Mouse (Mus musculus) right cerebral cortex, adult 2 months (tissue): Measurements from ENCODE around the gene Mpc2.
A peak's percentile ranks its signal among the peaks of the same experiment; 100 is the strongest.

Experiments
- DNase-seq, 2 experiments: peaks; one replicate each; pipeline ENCODE4 v3.0.0; 2021 to 2022; ENCODE audit warnings: low spot score in 2 of 2

Gene Mpc2

DNA sequence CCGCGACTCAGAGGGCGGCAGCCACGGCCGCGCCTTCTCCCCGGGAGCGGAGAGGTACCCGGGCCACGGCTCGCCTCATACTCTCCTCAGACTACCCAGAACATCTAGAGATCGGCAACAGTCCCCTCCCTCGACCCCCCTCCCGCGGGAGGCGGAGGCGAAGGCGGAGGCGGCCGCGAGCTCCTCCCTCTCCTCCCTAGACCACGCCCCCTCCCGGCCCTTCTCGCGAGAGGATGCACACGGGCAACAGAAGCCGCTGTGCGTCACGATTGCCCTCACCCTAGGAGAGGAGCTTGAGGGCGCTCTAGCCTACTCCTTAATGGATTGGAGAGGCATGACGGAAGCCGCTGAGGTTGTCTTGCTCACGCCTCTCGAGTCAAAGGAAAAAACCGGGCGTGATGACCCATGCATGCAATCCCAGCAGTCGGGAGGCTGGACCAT lies at the start of gene Mpc2, which contains the start of gene Dcaf6:
Gene Mpc2, plus strand, starts transcription at position 278 of the 441 bp plus-strand sequence.
Gene Dcaf6, minus strand, starts transcription at position 116 of the 441 bp plus-strand sequence.
- DNase-seq, result peak; percentile 99 to 100

DNA sequence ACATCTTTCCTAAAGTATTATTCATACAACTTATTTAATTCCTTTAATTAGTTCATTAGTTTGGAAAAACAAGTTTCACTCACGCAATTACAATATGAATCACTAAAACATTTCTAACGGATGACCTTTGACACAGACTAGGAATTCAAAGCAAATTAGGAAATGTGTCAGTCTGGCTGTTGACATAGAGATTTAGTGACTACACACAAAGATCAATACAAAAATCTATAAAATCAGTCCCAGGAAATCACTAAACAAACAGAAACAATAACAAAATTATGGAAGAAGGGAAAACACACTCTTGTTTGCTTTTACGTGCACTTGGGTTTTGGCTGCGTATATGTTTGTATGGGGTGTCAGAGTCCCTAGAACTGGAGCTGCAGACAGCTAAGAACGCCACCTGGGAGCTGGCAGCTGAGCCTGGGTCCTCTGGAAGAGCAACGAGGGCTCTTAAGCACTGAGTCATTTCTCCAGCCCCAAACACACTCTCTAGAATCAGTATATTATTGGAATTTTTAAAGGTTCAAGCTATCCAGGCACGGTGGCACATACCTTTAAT lies 39.0 kb upstream of the Mpc2 start:
- no peak for DNase-seq

GRCm38 (mm10) chr1:165426254-165426653 lies 34.2 kb upstream of the Mpc2 start:
- DNase-seq, result no peak

DNA sequence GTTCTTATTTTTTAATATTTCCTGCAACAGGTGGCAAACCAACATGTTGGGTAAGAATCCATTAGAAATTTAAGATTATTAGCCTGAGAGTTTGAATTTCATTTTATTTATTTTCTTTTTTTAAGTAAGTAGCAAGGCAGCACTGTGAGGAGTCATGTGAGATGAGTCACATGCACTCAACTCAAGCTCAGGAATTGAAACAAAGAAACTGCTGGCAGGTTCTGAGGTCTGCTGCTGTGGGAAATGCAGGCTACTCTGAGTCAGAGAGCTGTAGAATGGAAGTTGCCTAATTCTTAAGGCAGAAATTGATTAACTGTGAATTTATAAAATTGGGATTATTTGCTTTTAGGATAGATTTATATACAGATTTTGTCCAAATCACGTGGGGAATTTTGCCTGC lies 27.6 kb upstream of the Mpc2 start:
- no peak for DNase-seq

GRCm38 (mm10) chr1:165438289-165439021 lies 22.0 kb upstream of the Mpc2 start:
- no peak for DNase-seq

- no peak for DNase-seq
Measured at GRCm38 (mm10) chr1:165440788-165441187, 19.6 kb upstream of the Mpc2 start.

- no peak for DNase-seq
Measured at GRCm38 (mm10) chr1:165441201-165441600, 19.2 kb upstream of the Mpc2 start.

DNA sequence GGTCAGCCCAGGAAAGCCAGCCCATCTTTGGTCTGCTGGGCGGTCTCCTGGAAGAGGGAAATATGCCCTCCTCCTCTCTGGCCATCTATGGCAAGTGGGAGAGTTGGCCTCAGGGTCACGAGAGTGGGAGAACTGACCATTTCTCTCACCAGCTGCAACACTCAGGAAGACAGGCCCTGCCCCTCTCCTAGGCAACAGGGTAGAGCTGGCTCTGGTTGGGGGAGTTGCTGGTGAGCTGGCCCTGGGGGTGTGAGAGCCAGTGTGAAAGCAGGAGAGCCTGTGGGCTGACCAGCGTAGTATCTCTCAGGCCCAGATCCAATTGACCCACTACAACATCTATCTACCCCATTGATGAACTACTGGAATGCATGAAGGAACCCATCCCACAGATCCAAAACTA lies 18.7 kb upstream of the Mpc2 start:
- DNase-seq, result no peak

- no peak for DNase-seq
Measured at GRCm38 (mm10) chr1:165459041-165459502, 1.4 kb upstream of the Mpc2 start.

GRCm38 (mm10) chr1:165459503-165460181 lies 795 bp upstream of the Mpc2 start:
- peak; percentile 44 to 48 for DNase-seq

GRCm38 (mm10) chr1:165460801-165461377 lies 452 bp downstream of the Mpc2 start:
- DNase-seq, result peak; percentile 98 to 99

DNA sequence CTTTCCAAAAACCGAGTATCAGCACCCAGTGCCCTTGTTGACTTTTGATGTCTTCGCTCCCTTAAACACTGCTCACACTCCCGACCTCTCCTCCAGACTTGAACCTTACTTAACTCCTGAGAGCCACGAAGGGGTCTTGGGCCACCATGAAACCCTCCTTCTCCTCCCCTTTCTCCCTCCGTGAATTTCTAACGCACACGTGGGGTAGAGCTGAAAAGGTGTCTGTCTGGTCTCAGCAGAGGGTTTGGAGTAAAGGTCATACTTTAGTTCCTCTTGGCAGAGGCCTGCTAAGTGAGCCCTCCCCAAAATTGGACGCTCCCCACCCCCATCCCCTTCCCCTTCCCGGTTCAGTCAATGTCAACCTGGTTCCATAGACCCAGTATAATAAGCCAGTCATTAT lies 1.2 kb downstream of the Mpc2 start:
- DNase-seq, result no peak

- no peak for DNase-seq
Measured at GRCm38 (mm10) chr1:165462861-165463260, 2.4 kb downstream of the Mpc2 start.

- DNase-seq, result no peak
Measured at GRCm38 (mm10) chr1:165464574-165464973, 4.1 kb downstream of the Mpc2 start.

- DNase-seq, result no peak
Measured at GRCm38 (mm10) chr1:165468971-165469370, 8.5 kb downstream of the Mpc2 start.

GRCm38 (mm10) chr1:165469717-165470116 lies 9.3 kb downstream of the Mpc2 start:
- no peak for DNase-seq

DNA sequence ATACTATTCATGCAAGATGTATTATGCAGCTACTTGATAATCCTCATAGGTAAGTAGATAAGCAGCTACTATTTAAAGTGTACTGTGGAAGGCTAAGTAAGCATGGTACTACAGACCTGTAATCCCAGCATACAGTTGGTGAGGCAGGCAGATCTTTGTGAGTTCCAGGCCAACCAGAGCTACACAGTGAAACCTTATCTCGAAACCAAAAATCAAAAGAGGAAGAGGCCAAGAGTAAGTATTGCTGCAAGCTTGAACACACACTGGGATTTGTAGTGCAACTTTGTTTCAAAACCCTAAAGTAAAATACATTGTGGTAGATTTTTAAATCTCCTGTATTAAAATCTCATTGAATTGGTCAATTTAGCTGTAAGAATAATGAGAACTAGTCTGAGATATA lies 11.1 kb downstream of the Mpc2 start:
- no peak for DNase-seq

DNA sequence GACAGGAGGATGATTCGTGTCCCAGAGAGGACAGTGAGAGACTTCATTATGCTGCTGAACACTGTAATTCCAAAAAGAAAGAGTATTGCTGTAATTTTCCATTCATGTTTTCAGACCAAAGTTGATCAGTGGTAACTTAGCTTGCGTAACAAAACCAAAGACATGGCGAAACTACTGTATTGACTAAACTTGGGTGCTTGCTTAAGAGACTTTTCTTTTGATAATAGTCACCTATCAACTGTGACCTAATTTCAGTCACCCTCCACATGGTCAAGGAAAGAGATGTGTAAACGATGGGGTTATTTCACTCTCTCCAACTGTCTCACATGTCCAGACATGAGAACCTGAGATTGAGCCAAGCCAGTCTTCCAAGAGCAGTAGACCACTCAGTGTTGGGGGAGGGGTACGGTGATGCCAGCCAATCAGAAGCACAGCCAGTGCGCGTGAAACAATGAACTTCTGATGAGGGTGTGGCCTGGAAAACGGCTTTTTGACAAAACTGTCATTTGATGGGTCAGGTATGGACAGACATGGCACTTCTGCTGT lies 24.3 kb downstream of the Mpc2 start, which contains the start of gene Adcy10:
Gene Adcy10, plus strand, starts transcription at position 496 of the 546 bp plus-strand sequence.
- DNase-seq, result no peak

GRCm38 (mm10) chr1:165486108-165486507 lies 25.7 kb downstream of the Mpc2 start:
- DNase-seq, result peak; percentile 10 to 14

DNA sequence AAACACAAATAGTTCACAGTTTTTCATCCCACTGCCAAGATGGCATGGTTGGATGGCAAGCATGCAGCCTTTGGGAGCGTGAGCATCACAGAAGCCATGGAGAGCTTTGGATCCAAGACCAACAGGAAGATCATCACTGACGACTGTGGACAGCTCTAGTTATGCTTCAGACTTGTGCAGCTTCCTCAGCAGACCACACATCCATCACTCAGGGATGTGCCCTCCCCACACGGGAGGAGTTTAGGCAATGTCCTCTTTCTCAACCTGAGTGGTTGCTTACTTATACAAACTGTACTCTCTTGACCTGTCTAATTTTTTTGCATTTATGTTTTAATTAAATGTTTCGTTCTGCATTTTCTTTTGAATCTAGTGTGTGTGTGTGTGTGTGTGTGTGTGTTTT lies 28.8 kb downstream of the Mpc2 start:
- DNase-seq, result no peak

- DNase-seq, result no peak
Measured at GRCm38 (mm10) chr1:165498856-165499255, 38.4 kb downstream of the Mpc2 start.
